Mouse (Mus musculus) kidney, postnatal 0 days (tissue): Measurements from ENCODE around the gene Casp7. TPM values are rescaled to one million over a fixed set of nuclear protein-coding genes. Genes with fewer than 3 reads are reported as not detected.

Source experiments
- ATAC-seq: fragments of 200-750 bp; cut with Nextera tagmentation; replicated peaks from 2 replicates; pipeline ENCODE4 v1.8.0; 2017; ENCODE audit warnings: low read depth, moderate number of reproducible peaks, moderate TSS enrichment, moderate library complexity; ENCODE audit not compliant: low FRiP score
- DNase-seq: peaks from one replicate; pipeline ENCODE4 v3.0.0-alpha.2; 2016; ENCODE audit warnings: low spot score
- H3K27ac ChIP-seq: fragments of 300-500 bp; sonication (generic); 2 replicates; pipeline ENCODE4 v1.5.1; 2014; ENCODE audit warnings: mild to moderate bottlenecking
- H3K27me3 ChIP-seq: fragments of 300-500 bp; sonication (generic); 2 replicates; pipeline ENCODE4 v1.6.1; 2014; ENCODE audit warnings: low read length, mixed read lengths; ENCODE audit not compliant: insufficient read depth
- H3K36me3 ChIP-seq: fragments of 300-500 bp; sonication (generic); 2 replicates; pipeline ENCODE4 v1.6.1; 2014; ENCODE audit warnings: low read length, mixed read lengths; ENCODE audit not compliant: insufficient read depth
- H3K4me1 ChIP-seq: fragments of 300-500 bp; sonication (generic); replicated peaks from 2 replicates; pipeline ENCODE4 v1.6.1; 2014; ENCODE audit warnings: antibody characterized with exemption, low read length, mixed read lengths; ENCODE audit not compliant: insufficient read depth
- H3K4me2 ChIP-seq: fragments of 300-500 bp; sonication (generic); 2 replicates; pipeline ENCODE4 v1.6.1; 2014; ENCODE audit warnings: mild to moderate bottlenecking, low read length, moderate library complexity, mixed read lengths
- H3K4me3 ChIP-seq: fragments of 300-500 bp; sonication (generic); replicated peaks from 2 replicates; pipeline ENCODE4 v1.5.1; 2014; ENCODE audit warnings: low read depth, low read length
- H3K9ac ChIP-seq: fragments of 300-500 bp; sonication (generic); 2 replicates; pipeline ENCODE4 v1.6.1; 2014; ENCODE audit warnings: low read depth, low read length
- H3K9me3 ChIP-seq: fragments of 300-500 bp; sonication (generic); replicated peaks from 2 replicates; pipeline ENCODE4 v1.6.1; 2016; ENCODE audit warnings: low read length, inconsistent platforms, mixed read lengths
- CTCF ChIP-seq: IDR thresholded peaks from 2 replicates; pipeline ENCODE4 v1.5.1; 2016; ENCODE audit warnings: antibody characterized with exemption, low read depth, mild to moderate bottlenecking, moderate library complexity
- WGBS: fragments of 180-500 bp; shearing (Covaris S2); extraction: QIAGEN DNeasy Blood & Tissue Kit; methylation state at CpG from one replicate; pipeline ENCODE4 v1.1.7; 2014; 5-methylcytosine and 5-hydroxymethylcytosine counted together
- polyA plus RNA-seq: library from polyadenylated mRNA; unstranded; fragments of >200 nt; fragmentation: Nextera tagmentation; extraction: Ambion mirVana; gene quantifications from 2 replicates; pipeline ENCODE4 v1.2.1, GENCODE M21; 2015

The Casp7 gene
- polyA plus RNA-seq, 1 experiment from 2014 or later, result 24.2 TPM

DNA sequence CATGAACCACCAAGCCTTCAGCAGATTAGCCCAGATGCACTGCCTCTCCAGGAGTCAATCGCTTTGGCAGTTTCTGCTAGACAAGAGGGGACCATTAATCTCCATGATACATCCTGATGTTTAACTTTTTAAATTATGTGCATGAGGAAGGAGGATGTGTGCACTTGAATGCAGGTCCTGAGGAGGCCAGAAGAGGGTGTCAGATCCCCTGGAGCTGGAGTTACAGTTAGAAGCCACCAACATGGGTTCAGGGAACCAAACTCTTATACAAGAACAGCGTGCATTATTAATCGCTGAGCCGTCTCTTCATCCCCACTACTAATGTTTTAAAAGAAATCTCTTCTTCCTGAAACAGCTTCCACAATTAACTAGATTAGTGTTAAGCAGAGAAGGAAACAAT, 51.9 kb downstream of the Casp7 start:
- DNase-seq (no peak), ATAC-seq (no peak)
- Histone ChIP-seq H3K4me1 (no peaks in the 10 kb centered on the region), H3K4me2 (no peak overlapping the region), H3K9ac (no peak overlapping the region), H3K9me3 (no peaks in the 10 kb centered on the region), H3K27ac (no peak overlapping the region), H3K27me3 (no peaks in the 10 kb centered on the region), H3K36me3 (no peaks in the 10 kb centered on the region), H3K4me3 (no peak overlapping the region)
- no peak for TF ChIP-seq CTCF
- 97% methylated on average over 4 of the region's 4 CpGs for WGBS

DNA sequence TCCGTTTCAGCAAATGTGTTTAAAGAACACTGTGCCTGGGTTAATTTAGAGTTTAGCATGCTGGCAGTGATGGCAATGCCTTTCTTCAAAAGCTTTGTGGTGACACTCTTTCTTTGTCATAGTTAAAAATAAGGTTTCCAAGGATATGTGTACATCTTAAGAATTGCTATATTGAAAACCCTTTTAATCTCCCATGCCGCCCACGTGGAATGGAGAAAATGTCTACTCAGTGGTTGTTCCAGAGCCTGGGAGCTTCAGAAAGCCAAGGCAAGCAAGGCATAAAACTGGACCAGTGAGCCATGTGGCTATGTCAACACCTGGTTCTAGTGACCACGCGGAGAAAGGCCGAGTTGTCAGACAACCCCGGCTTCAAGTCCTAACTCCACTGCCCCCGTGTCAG, 52.6 kb downstream of the Casp7 start:
- H3K4me1 ChIP-seq, result no peaks in the 10 kb centered on the region
- no peak for ATAC-seq
- H3K9ac ChIP-seq, result no peak overlapping the region
- H3K4me3 ChIP-seq, result no peak overlapping the region
- no peak overlapping the region for H3K4me2 ChIP-seq
- WGBS, result 81% methylated on average over 8 of the region's 8 CpGs
- no peaks in the 10 kb centered on the region for H3K9me3 ChIP-seq
- H3K27ac ChIP-seq, result no peak overlapping the region
- no peak for DNase-seq
- no peak for TF ChIP-seq CTCF
- H3K36me3 ChIP-seq, result no peaks in the 10 kb centered on the region
- H3K27me3 ChIP-seq, result no peaks in the 10 kb centered on the region

DNA sequence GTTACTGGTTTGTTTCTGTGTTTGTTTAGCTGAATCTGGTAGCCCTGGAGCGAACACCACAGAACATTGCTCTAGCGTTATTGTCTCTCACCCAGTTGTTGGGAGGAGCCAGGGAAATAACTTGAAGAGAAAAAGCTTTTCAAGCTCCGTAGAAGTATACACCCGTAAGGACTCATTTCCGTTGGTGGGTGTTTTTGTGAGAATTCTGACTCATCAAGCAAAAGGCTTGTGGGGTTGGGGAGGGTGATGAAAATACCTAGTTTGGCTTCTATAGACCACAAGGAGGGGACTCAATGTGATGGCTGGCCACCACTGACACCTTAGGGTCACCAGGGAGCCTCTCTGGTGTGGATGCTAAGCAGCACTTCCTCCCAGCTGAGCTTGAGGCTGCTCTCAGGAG, 54.0 kb downstream of the Casp7 start:
- no peak for TF ChIP-seq CTCF

DNA sequence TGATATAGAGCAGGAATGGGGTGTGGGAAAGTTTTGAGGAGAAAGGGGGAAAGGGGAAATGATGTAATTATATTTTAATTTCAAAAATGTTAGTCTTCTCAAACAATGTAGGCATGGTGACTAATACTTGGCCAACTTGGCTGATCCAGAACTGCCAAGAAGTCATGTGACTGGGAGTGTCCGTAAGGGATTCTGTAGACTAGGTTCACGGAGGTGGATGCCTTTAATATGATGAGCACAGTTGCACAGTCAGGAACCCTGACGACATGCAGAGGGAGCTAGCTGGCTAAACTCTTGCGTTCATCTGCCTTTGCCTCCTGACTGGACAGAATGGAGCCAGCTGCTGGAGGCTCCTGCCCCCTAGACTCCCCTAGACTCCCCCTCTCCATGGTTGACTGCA, 54.9 kb downstream of the Casp7 start:
- Histone ChIP-seq H3K9me3 (no peaks in the 10 kb centered on the region), H3K27ac (no peak overlapping the region), H3K4me1 (no peaks in the 10 kb centered on the region), H3K36me3 (no peaks in the 10 kb centered on the region), H3K9ac (no peak overlapping the region), H3K4me3 (no peak overlapping the region), H3K4me2 (no peak overlapping the region), H3K27me3 (no peaks in the 10 kb centered on the region)
- peak; percentile 29; the same call in 1 of the 2 replicates for TF ChIP-seq CTCF
- ATAC-seq (no peak), DNase-seq (peak; percentile 40)
- 57% methylated on average over 4 of the region's 4 CpGs for WGBS

More for the DNA sequence above, 54.0 kb downstream of the Casp7 start:
- no peak overlapping the region for H3K27ac ChIP-seq
- ATAC-seq (no peak), DNase-seq (no peak)
- H3K4me3 ChIP-seq, result no peak overlapping the region
- no peak overlapping the region for H3K4me2 ChIP-seq
- 86% methylated on average over 5 of the region's 5 CpGs for WGBS
- H3K9ac ChIP-seq, result no peak overlapping the region
- no peaks in the 10 kb centered on the region for H3K27me3 ChIP-seq
- H3K36me3 ChIP-seq, result no peaks in the 10 kb centered on the region
- H3K4me1 ChIP-seq, result no peaks in the 10 kb centered on the region
- H3K9me3 ChIP-seq, result no peaks in the 10 kb centered on the region

DNA sequence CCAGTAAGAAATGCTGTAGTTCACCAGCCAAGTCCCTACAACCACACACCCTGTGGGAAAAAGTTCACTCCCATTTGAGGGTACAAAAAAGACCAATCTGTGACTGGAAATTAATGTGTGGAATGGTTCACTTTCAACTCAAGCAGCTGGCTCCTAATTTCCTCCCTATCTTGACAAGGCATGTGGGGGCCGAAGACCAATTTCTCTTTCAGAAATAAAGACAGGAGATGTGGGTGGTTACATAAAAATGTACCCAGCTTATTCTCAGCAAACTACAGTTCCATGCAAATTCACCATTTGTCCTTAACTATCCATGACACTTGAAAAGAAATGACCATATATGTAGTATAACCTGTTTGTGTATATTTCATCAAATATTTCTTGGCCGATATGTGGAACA, 55.5 kb downstream of the Casp7 start:
- no peak for DNase-seq
- no peak overlapping the region for H3K9ac ChIP-seq
- WGBS, result 72% methylated on average over 2 of the region's 2 CpGs
- H3K27me3 ChIP-seq, result no peaks in the 10 kb centered on the region
- no peaks in the 10 kb centered on the region for H3K9me3 ChIP-seq
- H3K36me3 ChIP-seq, result no peaks in the 10 kb centered on the region
- no peak overlapping the region for H3K27ac ChIP-seq
- no peak overlapping the region for H3K4me2 ChIP-seq
- ATAC-seq, result no peak
- no peak overlapping the region for H3K4me3 ChIP-seq
- H3K4me1 ChIP-seq, result no peaks in the 10 kb centered on the region
- TF ChIP-seq CTCF, result no peak

DNA sequence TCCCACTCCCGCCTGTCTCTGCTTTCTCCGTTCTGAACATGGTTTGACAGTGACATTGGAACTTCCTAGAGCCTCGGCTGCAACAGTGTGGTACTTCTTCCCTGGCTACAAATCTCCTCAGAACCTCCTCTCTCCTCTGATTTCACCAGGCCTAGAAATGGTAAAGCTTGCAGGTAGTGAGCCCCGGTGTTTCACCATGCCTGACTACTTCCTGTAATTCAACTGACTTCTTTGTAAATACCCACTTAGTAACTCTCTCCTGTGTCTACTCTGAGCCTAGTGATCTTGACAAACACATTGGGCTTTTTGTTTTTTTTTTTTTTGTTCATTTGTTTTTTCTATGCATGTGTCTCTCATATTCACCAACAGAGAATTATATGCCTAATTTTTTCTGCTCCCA, 57.9 kb downstream of the Casp7 start:
- Histone ChIP-seq H3K36me3 (no peaks in the 10 kb centered on the region), H3K4me3 (no peak overlapping the region), H3K9me3 (no peaks in the 10 kb centered on the region), H3K27ac (no peak overlapping the region), H3K9ac (no peak overlapping the region), H3K4me1 (no peaks in the 10 kb centered on the region), H3K27me3 (no peaks in the 10 kb centered on the region), H3K4me2 (no peak overlapping the region)
- TF ChIP-seq CTCF, result no peak
- ATAC-seq (no peak), DNase-seq (no peak)
- 51% methylated on average over 4 of the region's 4 CpGs for WGBS

DNA sequence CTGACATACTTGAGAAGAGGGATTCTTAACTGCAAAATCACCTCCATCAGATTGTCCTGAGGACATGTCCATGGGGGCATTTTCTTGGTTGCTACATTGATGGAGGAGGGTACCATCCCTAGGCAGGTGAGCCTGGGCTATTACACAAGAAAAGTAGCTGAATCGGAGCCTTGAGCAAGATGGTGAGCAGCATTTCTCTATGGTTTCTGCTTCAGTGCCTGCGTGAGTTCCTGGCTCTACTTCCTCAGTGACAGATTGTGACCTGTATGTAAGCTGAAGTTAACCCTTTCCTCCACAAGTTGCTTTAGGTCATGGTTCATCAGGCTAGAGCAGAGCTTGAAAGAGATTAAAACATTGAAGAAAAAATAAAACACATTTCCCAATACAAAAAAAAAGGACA, 58.4 kb downstream of the Casp7 start:
- no peaks in the 10 kb centered on the region for H3K27me3 ChIP-seq
- no peak overlapping the region for H3K27ac ChIP-seq
- no peak overlapping the region for H3K4me2 ChIP-seq
- no peak for TF ChIP-seq CTCF
- no peak overlapping the region for H3K4me3 ChIP-seq
- no peaks in the 10 kb centered on the region for H3K4me1 ChIP-seq
- H3K9me3 ChIP-seq, result no peaks in the 10 kb centered on the region
- ATAC-seq, result no peak
- H3K9ac ChIP-seq, result no peak overlapping the region
- H3K36me3 ChIP-seq, result no peaks in the 10 kb centered on the region
- 22% methylated on average over 2 of the region's 2 CpGs for WGBS
- DNase-seq, result no peak
